Mouse (Mus musculus): ENCODE measurements around the gene Faah. TPM values are rescaled to one million over a fixed set of nuclear protein-coding genes. Genes with fewer than 3 reads are reported as not detected.

The Faah gene
- total and polyA plus RNA-seq, 3 experiments, result 10.8 to 22.2 TPM; not detected in 1

DNA sequence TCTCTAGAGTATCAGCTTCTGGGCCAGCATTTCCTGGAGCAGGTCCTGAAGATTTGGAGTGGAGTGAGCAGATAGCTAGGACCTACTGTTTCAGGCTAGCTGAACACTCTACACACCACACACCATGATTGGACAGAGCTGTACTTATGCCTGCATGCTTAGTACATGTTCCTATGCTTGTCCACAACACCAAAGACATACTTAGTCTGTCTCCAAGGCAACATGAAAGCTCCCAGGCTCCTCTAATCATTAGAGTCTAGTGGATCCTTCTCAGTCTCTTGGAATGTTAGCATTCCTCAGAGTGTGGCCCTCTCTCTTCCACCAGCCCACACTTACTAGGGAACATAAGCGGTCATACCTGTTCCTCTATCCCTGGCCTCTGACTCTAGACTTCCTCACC, 30.3 kb downstream of the Faah start:
- H3K9me3 ChIP-seq (replicated peaks; ENCODE audit: insufficient read depth, low read length), result no peaks in the 10 kb centered on the region
- no peak overlapping the region for H3K9ac ChIP-seq (ENCODE audit: control insufficient read depth, low read depth, low read length, poor library complexity, severe bottlenecking)
- H3K4me3 ChIP-seq (ENCODE audit: control insufficient read depth in 1 of 2, insufficient read depth in 1 of 2, low read depth in 2 of 2, low read length in 2 of 2), result no peak overlapping the region
- DNase-seq (ENCODE audit: low read depth, low spot score), result no peak
- H3K4me1 ChIP-seq (ENCODE audit: control insufficient read depth in 1 of 2, insufficient read depth in 2 of 2, low read length in 2 of 2), result peaks cover 0 to 5% of the 10 kb centered on the region in 2 experiments; a peak in 1 of 4 replicates
- H3K27ac ChIP-seq (ENCODE audit: control insufficient read depth, low read depth, low read length), result no peak overlapping the region
- no peak for TF ChIP-seq GABPA (IDR thresholded peaks at IDR 0.05; ENCODE audit: low read depth, low read length)
- no peak for TF ChIP-seq ETS1 (IDR thresholded peaks at IDR 0.05; ENCODE audit: low read depth, low read length)
- TF ChIP-seq MAZ (IDR thresholded peaks at IDR 0.05; ENCODE audit: low read depth, low read length), result no peak
- TF ChIP-seq CHD2 (IDR thresholded peaks at IDR 0.05; ENCODE audit: low read length), result no peak
- TF ChIP-seq MAX (IDR thresholded peaks at IDR 0.05; ENCODE audit: low read length), result no peak
- no peak for TF ChIP-seq GATA1 (IDR thresholded peaks at IDR 0.05; ENCODE audit: low read depth, low read length)
- TF ChIP-seq HCFC1 (IDR thresholded peaks at IDR 0.05; ENCODE audit: low read depth, low read length), result no peak
- TF ChIP-seq ZKSCAN1 (IDR thresholded peaks at IDR 0.05; ENCODE audit: low read depth, low read length), result no peak
- TF ChIP-seq ZC3H11A (IDR thresholded peaks at IDR 0.05; ENCODE audit: low read depth, low read length), result no peak
- TF ChIP-seq TAL1 (IDR thresholded peaks at IDR 0.05; ENCODE audit: low read length), result no peak
- TF ChIP-seq CTCF (IDR thresholded peaks at IDR 0.05 in 2 of 3, conservative IDR thresholded peaks at IDR 0.05 in 1 of 3; ENCODE audit: control insufficient read depth in 1 of 3, insufficient read depth in 1 of 3, low read depth in 2 of 3, low read length in 3 of 3, poor library complexity in 1 of 3, severe bottlenecking in 1 of 3), result no peak
- no peak for TF ChIP-seq CHD1 (IDR thresholded peaks at IDR 0.05; ENCODE audit: low read depth, low read length)
- no peak for TF ChIP-seq POLR2AphosphoS5 (IDR thresholded peaks at IDR 0.05; ENCODE audit: borderline replicate concordance, low read depth, low read length)
- TF ChIP-seq KAT2A (conservative IDR thresholded peaks at IDR 0.05; ENCODE audit: low read depth, low read length), result no peak
- no peak for TF ChIP-seq SIN3A (IDR thresholded peaks at IDR 0.05; ENCODE audit: low read length)
- TF ChIP-seq RCOR1 (IDR thresholded peaks at IDR 0.05; ENCODE audit: low read depth, low read length), result no peak
- no peak for TF ChIP-seq USF1 (IDR thresholded peaks at IDR 0.05; ENCODE audit: low read depth, low read length)
- no peak for TF ChIP-seq E2F4 (IDR thresholded peaks at IDR 0.05; ENCODE audit: borderline replicate concordance, low read depth, low read length)
- H3K79me2 ChIP-seq (ENCODE audit: control insufficient read depth, insufficient read depth, low read length, poor library complexity), result no peaks in the 10 kb centered on the region
- H3K27me3 ChIP-seq (ENCODE audit: control insufficient read depth in 1 of 2, insufficient read depth in 2 of 2, low read length in 2 of 2), result no peaks in the 10 kb centered on the region
- peaks cover 0 to 3% of the 10 kb centered on the region in 2 experiments; a peak in 1 of 4 replicates for H3K36me3 ChIP-seq (ENCODE audit: control insufficient read depth in 1 of 2, insufficient read depth in 2 of 2, low read length in 2 of 2)

DNA sequence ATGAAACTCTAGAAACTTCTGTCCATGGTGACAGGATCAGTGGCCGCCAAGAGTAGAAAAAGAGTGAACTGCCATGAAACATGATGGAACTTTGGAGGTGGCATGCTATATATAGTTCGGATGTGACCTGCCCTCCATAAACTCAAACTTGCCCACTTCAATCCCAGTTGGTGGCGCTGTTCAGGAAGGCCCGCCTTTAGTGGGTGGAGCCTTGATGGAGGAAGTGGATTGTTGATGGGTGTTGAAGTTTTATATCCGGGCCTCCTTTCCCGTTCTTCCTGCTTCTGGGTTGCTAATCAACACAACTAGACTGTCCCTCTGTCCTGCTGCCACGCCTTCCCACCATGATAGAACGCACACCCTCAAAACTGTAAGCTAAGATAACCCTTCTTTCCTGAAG, 32.8 kb downstream of the Faah start:
- Histone ChIP-seq H3K9ac (ENCODE audit: control insufficient read depth, low read depth, low read length, poor library complexity, severe bottlenecking) (peak overlapping the region; percentile 71), H3K79me2 (ENCODE audit: control insufficient read depth, insufficient read depth, low read length, poor library complexity) (no peaks in the 10 kb centered on the region), H3K9me3 (replicated peaks; ENCODE audit: insufficient read depth, low read length) (no peaks in the 10 kb centered on the region), H3K4me1 (ENCODE audit: control insufficient read depth in 1 of 2, insufficient read depth in 2 of 2, low read length in 2 of 2) (peaks cover 0 to 8% of the 10 kb centered on the region in 2 experiments; a peak in 1 of 4 replicates), H3K36me3 (ENCODE audit: control insufficient read depth in 1 of 2, insufficient read depth in 2 of 2, low read length in 2 of 2) (peaks cover 0 to 3% of the 10 kb centered on the region in 2 experiments; a peak in 1 of 4 replicates), H3K27me3 (ENCODE audit: control insufficient read depth in 1 of 2, insufficient read depth in 2 of 2, low read length in 2 of 2) (no peaks in the 10 kb centered on the region), H3K4me3 (ENCODE audit: control insufficient read depth in 1 of 2, insufficient read depth in 1 of 2, low read depth in 2 of 2, low read length in 2 of 2) (peak overlapping the region; percentile 51 to 52), H3K27ac (ENCODE audit: control insufficient read depth, low read depth, low read length) (peak overlapping the region; percentile 20; the same call in 1 of the 2 replicates)
- peak; percentile 97 for DNase-seq (ENCODE audit: low read depth, low spot score)
- TF ChIP-seq KAT2A (conservative IDR thresholded peaks at IDR 0.05; ENCODE audit: low read depth, low read length) (no peak), HCFC1 (IDR thresholded peaks at IDR 0.05; ENCODE audit: low read depth, low read length) (peak; percentile 89), ZKSCAN1 (IDR thresholded peaks at IDR 0.05; ENCODE audit: low read depth, low read length) (no peak), UBTF (IDR thresholded peaks at IDR 0.05; ENCODE audit: borderline replicate concordance, insufficient read depth, low read depth, low read length) (no peak), TCF12 (IDR thresholded peaks at IDR 0.05; ENCODE audit: low read depth, low read length) (no peak), MEF2A (IDR thresholded peaks at IDR 0.05; ENCODE audit: extremely low read depth, insufficient replicate concordance, low read depth, low read length, poor library complexity, severe bottlenecking) (0 out of 2 replicates have a peak, but pooled peaks have one; percentile 29), JUND (IDR thresholded peaks at IDR 0.05; ENCODE audit: low read depth, low read length) (no peak), BHLHE40 (IDR thresholded peaks at IDR 0.05; ENCODE audit: borderline replicate concordance, low read depth, low read length) (no peak), GATA1 (IDR thresholded peaks at IDR 0.05; ENCODE audit: low read depth, low read length) (peak; percentile 28; the same call in 1 of the 2 replicates), MYC (IDR thresholded peaks at IDR 0.05; ENCODE audit: low read depth, low read length) (no peak), POLR2AphosphoS5 (IDR thresholded peaks at IDR 0.05; ENCODE audit: borderline replicate concordance, low read depth, low read length) (no peak), CTCF (IDR thresholded peaks at IDR 0.05 in 2 of 3, conservative IDR thresholded peaks at IDR 0.05 in 1 of 3; ENCODE audit: control insufficient read depth in 1 of 3, insufficient read depth in 1 of 3, low read depth in 2 of 3, low read length in 3 of 3, poor library complexity in 1 of 3, severe bottlenecking in 1 of 3) (peak; percentile 26 to 66 (median 66); a peak in 5 of 6 replicates), USF2 (IDR thresholded peaks at IDR 0.05; ENCODE audit: borderline replicate concordance in 1 of 2, insufficient read depth in 1 of 2, low read depth in 1 of 2, low read length in 2 of 2) (no peak), EP300 (IDR thresholded peaks at IDR 0.05; ENCODE audit: low read depth in 1 of 2, low read length in 2 of 2) (no peak), RCOR1 (IDR thresholded peaks at IDR 0.05; ENCODE audit: low read depth, low read length) (no peak), TAL1 (IDR thresholded peaks at IDR 0.05; ENCODE audit: low read length) (no peak), MAZ (IDR thresholded peaks at IDR 0.05; ENCODE audit: low read depth, low read length) (no peak), POLR2A (IDR thresholded peaks at IDR 0.05; ENCODE audit: control insufficient read depth in 1 of 2, insufficient read depth in 1 of 2, low read depth in 1 of 2, low read length in 2 of 2, poor library complexity in 1 of 2) (peak in 1 of 2 experiments; percentile 62; a peak in 1 of 4 replicates), MAX (IDR thresholded peaks at IDR 0.05; ENCODE audit: low read length) (no peak), CHD2 (IDR thresholded peaks at IDR 0.05; ENCODE audit: low read length) (no peak), TBP (IDR thresholded peaks at IDR 0.05; ENCODE audit: low read depth, low read length) (peak; percentile 73)
